Mouse (Mus musculus) lung, postnatal 14 days (tissue): ENCODE results near the gene Cpne4.

Experiments used
- DNase-seq: peaks from one replicate; pipeline ENCODE4 v3.0.0; 2021

Cpne4 gene

GRCm38 (mm10) chr9:104546986-104547385 lies at the start of gene Cpne4:
Gene Cpne4, plus strand, starts transcription at chr9:104547286.
- DNase-seq = no peak

GRCm38 (mm10) chr9:104515187-104515586 lies 31.9 kb upstream of the Cpne4 start:
- no peak for DNase-seq

GRCm38 (mm10) chr9:104535508-104535907 lies 11.6 kb upstream of the Cpne4 start:
- peak; percentile 3 for DNase-seq

GRCm38 (mm10) chr9:104565815-104566214 lies 18.7 kb downstream of the Cpne4 start:
- DNase-seq = no peak

GRCm38 (mm10) chr9:104566468-104566867 lies 19.4 kb downstream of the Cpne4 start:
- no peak for DNase-seq

GRCm38 (mm10) chr9:104567096-104567495 lies 20.0 kb downstream of the Cpne4 start:
- DNase-seq = no peak

GRCm38 (mm10) chr9:104569480-104570167 lies 22.5 kb downstream of the Cpne4 start:
- DNase-seq = peak; percentile 83

GRCm38 (mm10) chr9:104572856-104573255 lies 25.8 kb downstream of the Cpne4 start:
- DNase-seq = no peak

- DNase-seq = peak; percentile 72
Measured at GRCm38 (mm10) chr9:104574476-104574875, 27.4 kb downstream of the Cpne4 start.

- DNase-seq = no peak
Measured at GRCm38 (mm10) chr9:104581921-104582624, 35.0 kb downstream of the Cpne4 start.

GRCm38 (mm10) chr9:104582675-104583074 lies 35.6 kb downstream of the Cpne4 start:
- DNase-seq = peak; percentile 14

GRCm38 (mm10) chr9:104594550-104594949 lies 47.5 kb downstream of the Cpne4 start:
- peak; percentile 14 for DNase-seq

- no peak for DNase-seq
Measured at GRCm38 (mm10) chr9:104594979-104595378, 47.9 kb downstream of the Cpne4 start.

- DNase-seq = no peak
Measured at GRCm38 (mm10) chr9:104612523-104612922, 65.4 kb downstream of the Cpne4 start.

GRCm38 (mm10) chr9:104616691-104617090 lies 69.6 kb downstream of the Cpne4 start:
- no peak for DNase-seq

GRCm38 (mm10) chr9:104623564-104623963 lies 76.5 kb downstream of the Cpne4 start:
- no peak for DNase-seq

- no peak for DNase-seq
Measured at GRCm38 (mm10) chr9:104627816-104628215, 80.7 kb downstream of the Cpne4 start.

GRCm38 (mm10) chr9:104629282-104629681 lies 82.2 kb downstream of the Cpne4 start:
- no peak for DNase-seq

GRCm38 (mm10) chr9:104646348-104646994 lies 99.4 kb downstream of the Cpne4 start:
- peak; percentile 6 for DNase-seq

- DNase-seq = no peak
Measured at GRCm38 (mm10) chr9:104652691-104653261, 105.7 kb downstream of the Cpne4 start.

GRCm38 (mm10) chr9:104659758-104660157 lies 112.7 kb downstream of the Cpne4 start:
- DNase-seq = peak; percentile 7

GRCm38 (mm10) chr9:104676665-104677064 lies 129.6 kb downstream of the Cpne4 start:
- no peak for DNase-seq

GRCm38 (mm10) chr9:104678571-104678970 lies 131.5 kb downstream of the Cpne4 start:
- no peak for DNase-seq

GRCm38 (mm10) chr9:104687051-104687450 lies 140.0 kb downstream of the Cpne4 start:
- DNase-seq = no peak
